Mouse (Mus musculus): ENCODE measurements at regions not wholly inside any gene's neighbourhood (a gene's known extent, or its start where the extent isn't known, plus 50 kb on each side); places are given as distances from the start of the nearest gene placed in this dataset.

DNA sequence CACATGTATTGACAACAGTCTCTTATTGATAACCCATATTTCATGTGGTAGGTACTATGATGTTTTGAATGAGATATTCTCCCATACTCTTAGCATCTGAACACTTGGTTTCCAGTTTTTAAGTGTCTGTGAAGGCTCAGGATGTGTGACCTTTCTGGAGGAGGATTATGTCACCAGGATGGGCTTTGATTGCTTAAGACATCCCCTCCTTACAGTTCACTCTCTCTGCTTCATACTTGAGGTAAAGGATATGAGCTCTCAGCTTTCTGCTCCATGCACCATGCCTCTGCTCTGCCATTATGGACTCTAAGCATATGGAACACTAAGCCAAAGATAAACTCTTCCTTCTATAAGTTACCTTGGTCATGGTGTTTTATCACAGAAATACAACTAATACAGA is 263.8 kb upstream of the Cpeb2 start:
- no peak for DNase-seq (ENCODE audit: low spot score)
- Histone ChIP-seq H3K9ac (replicated peaks; ENCODE audit: low read length, poor library complexity, severe bottlenecking) (no peak overlapping the region), H3K27me3 (ENCODE audit: insufficient read depth, low read length) (no peaks in the 10 kb centered on the region), H3K4me2 (ENCODE audit: low read depth, low read length, poor library complexity, severe bottlenecking) (no peak overlapping the region), H3K4me3 (ENCODE audit: low read depth, low read length) (no peak overlapping the region), H3K9me3 (ENCODE audit: low read length) (no peaks in the 10 kb centered on the region), H3K4me1 (ENCODE audit: insufficient read depth, low read length) (no peaks in the 10 kb centered on the region), H3K36me3 (ENCODE audit: insufficient read depth, low read length) (no peaks in the 10 kb centered on the region), H3K27ac (ENCODE audit: low read depth, low read length) (no peak overlapping the region)
- TF ChIP-seq CTCF (IDR thresholded peaks at IDR 0.05), result no peak
- no peak for ATAC-seq (ENCODE audit: low FRiP score)

GRCm38 (mm10) chr5:42969621-42970020 is 263.3 kb upstream of the Cpeb2 start:
- WGBS, result 69% methylated on average over 3 of the region's 3 CpGs
- DNase-seq (ENCODE audit: low spot score) (no peak), ATAC-seq (ENCODE audit: low FRiP score) (no peak)
- Histone ChIP-seq H3K36me3 (ENCODE audit: insufficient read depth, low read length) (no peaks in the 10 kb centered on the region), H3K4me3 (ENCODE audit: low read depth, low read length) (no peak overlapping the region), H3K27ac (ENCODE audit: low read depth, low read length) (no peak overlapping the region), H3K27me3 (ENCODE audit: insufficient read depth, low read length) (no peaks in the 10 kb centered on the region), H3K4me1 (ENCODE audit: insufficient read depth, low read length) (no peaks in the 10 kb centered on the region), H3K9ac (replicated peaks; ENCODE audit: low read length, poor library complexity, severe bottlenecking) (no peak overlapping the region), H3K9me3 (ENCODE audit: low read length) (no peaks in the 10 kb centered on the region), H3K4me2 (ENCODE audit: low read depth, low read length, poor library complexity, severe bottlenecking) (no peak overlapping the region)
- TF ChIP-seq CTCF (IDR thresholded peaks at IDR 0.05), result no peak

DNA sequence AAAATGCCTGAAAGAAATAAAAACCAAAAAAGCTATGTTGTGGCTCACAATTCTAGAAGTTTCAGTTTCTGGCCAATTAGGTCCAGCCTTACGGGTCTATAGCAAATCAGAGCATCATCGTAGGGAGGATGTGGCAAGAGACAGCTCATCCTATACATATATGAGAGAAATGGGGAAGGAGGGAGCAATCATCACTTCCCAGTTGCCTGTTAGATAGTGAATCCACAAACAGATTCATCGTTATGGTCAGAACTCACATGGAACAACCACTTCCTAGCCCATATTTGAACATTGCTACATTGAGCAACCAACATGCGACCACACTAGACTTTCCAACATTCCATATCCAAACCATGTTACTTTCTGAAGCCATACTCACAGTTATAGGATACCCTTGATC is 255.9 kb upstream of the Cpeb2 start:
- Histone ChIP-seq H3K4me1 (ENCODE audit: insufficient read depth, low read length) (no peaks in the 10 kb centered on the region), H3K4me3 (ENCODE audit: low read depth, low read length) (no peak overlapping the region), H3K4me2 (ENCODE audit: low read depth, low read length, poor library complexity, severe bottlenecking) (no peak overlapping the region), H3K36me3 (ENCODE audit: insufficient read depth, low read length) (no peaks in the 10 kb centered on the region), H3K27ac (ENCODE audit: low read depth, low read length) (no peak overlapping the region), H3K9me3 (ENCODE audit: low read length) (no peaks in the 10 kb centered on the region), H3K9ac (replicated peaks; ENCODE audit: low read length, poor library complexity, severe bottlenecking) (no peak overlapping the region), H3K27me3 (ENCODE audit: insufficient read depth, low read length) (no peaks in the 10 kb centered on the region)
- WGBS, result 95% methylated on average over 4 of the region's 4 CpGs
- no peak for DNase-seq (ENCODE audit: low spot score)
- TF ChIP-seq CTCF (IDR thresholded peaks at IDR 0.05), result no peak
- ATAC-seq (ENCODE audit: low FRiP score), result no peak

- Histone ChIP-seq H3K27me3 (ENCODE audit: insufficient read depth, low read length) (no peaks in the 10 kb centered on the region), H3K9ac (replicated peaks; ENCODE audit: low read length, poor library complexity, severe bottlenecking) (no peak overlapping the region), H3K9me3 (ENCODE audit: low read length) (no peaks in the 10 kb centered on the region), H3K36me3 (ENCODE audit: insufficient read depth, low read length) (no peaks in the 10 kb centered on the region), H3K4me2 (ENCODE audit: low read depth, low read length, poor library complexity, severe bottlenecking) (no peak overlapping the region), H3K27ac (ENCODE audit: low read depth, low read length) (no peak overlapping the region), H3K4me3 (ENCODE audit: low read depth, low read length) (no peak overlapping the region), H3K4me1 (ENCODE audit: insufficient read depth, low read length) (no peaks in the 10 kb centered on the region)
- DNase-seq (ENCODE audit: low spot score), result peak; percentile 27
- no peak for ATAC-seq (ENCODE audit: low FRiP score)
- TF ChIP-seq CTCF (IDR thresholded peaks at IDR 0.05), result no peak
- 60% methylated on average over 2 of the region's 2 CpGs for WGBS
Observed at GRCm38 (mm10) chr5:42980946-42981650, 251.9 kb upstream of the Cpeb2 start.

GRCm38 (mm10) chr5:42986203-42986602 is 246.8 kb upstream of the Cpeb2 start:
- no peaks in the 10 kb centered on the region for H3K9me3 ChIP-seq (ENCODE audit: low read length)
- DNase-seq (ENCODE audit: low spot score) (no peak), ATAC-seq (ENCODE audit: low FRiP score) (no peak)
- H3K9ac ChIP-seq (replicated peaks; ENCODE audit: low read length, poor library complexity, severe bottlenecking), result no peak overlapping the region
- H3K4me1 ChIP-seq (ENCODE audit: insufficient read depth, low read length), result no peaks in the 10 kb centered on the region
- H3K4me2 ChIP-seq (ENCODE audit: low read depth, low read length, poor library complexity, severe bottlenecking), result no peak overlapping the region
- no peak for TF ChIP-seq CTCF (IDR thresholded peaks at IDR 0.05)
- H3K36me3 ChIP-seq (ENCODE audit: insufficient read depth, low read length), result no peaks in the 10 kb centered on the region
- no peaks in the 10 kb centered on the region for H3K27me3 ChIP-seq (ENCODE audit: insufficient read depth, low read length)
- no peak overlapping the region for H3K27ac ChIP-seq (ENCODE audit: low read depth, low read length)
- 83% methylated on average over 4 of the region's 4 CpGs for WGBS
- H3K4me3 ChIP-seq (ENCODE audit: low read depth, low read length), result no peak overlapping the region

DNA sequence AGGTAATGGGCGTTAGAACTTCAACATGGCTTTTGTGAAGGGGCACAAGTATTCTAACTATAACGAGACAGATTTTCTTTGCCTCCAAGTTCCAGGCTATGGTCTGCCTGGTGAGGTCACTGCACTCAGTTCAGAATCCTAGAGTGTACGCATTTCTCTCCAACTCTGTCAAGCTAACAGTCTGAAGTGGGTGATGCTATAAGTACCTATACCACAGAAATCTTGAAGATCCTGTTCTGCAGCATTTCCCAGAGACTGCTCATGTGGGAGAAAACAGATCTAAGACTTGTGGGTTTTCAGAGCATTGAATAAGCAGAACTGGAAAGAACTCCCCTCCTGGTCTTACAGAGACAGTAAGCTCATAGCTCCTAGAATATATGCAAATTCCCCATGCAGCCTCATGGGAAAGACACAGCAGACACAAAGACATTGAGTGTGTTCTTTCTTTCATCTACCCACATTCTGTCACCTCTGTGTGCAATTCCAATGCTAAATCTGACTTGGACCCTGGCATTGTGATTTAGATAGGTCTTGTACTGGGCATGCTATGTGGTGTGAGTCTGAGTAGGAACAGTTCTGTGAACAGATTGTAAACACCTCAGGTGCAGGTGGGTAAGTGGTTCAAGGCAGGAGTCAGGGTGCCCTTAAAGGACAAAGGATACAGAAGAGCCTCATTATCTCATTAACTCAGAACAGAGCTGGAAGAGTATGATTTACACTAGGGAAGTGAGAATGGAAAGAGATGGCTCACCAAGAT is 245.1 kb upstream of the Cpeb2 start:
- DNase-seq (ENCODE audit: low spot score), result no peak
- 92% methylated on average over 3 of the region's 3 CpGs for WGBS

More for the DNA sequence above, 245.1 kb upstream of the Cpeb2 start:
- H3K27me3 ChIP-seq (ENCODE audit: insufficient read depth, low read length), result no peaks in the 10 kb centered on the region
- H3K4me1 ChIP-seq (ENCODE audit: insufficient read depth, low read length), result no peaks in the 10 kb centered on the region
- no peak overlapping the region for H3K9ac ChIP-seq (replicated peaks; ENCODE audit: low read length, poor library complexity, severe bottlenecking)
- no peaks in the 10 kb centered on the region for H3K36me3 ChIP-seq (ENCODE audit: insufficient read depth, low read length)
- H3K4me3 ChIP-seq (ENCODE audit: low read depth, low read length), result no peak overlapping the region
- H3K4me2 ChIP-seq (ENCODE audit: low read depth, low read length, poor library complexity, severe bottlenecking), result no peak overlapping the region
- no peak for TF ChIP-seq CTCF (IDR thresholded peaks at IDR 0.05)
- H3K27ac ChIP-seq (ENCODE audit: low read depth, low read length), result no peak overlapping the region
- no peak for ATAC-seq (ENCODE audit: low FRiP score)
- no peaks in the 10 kb centered on the region for H3K9me3 ChIP-seq (ENCODE audit: low read length)

Data from midbrain, postnatal 0 days (tissue).